Mouse (Mus musculus) mouse trophoblast stem cell (cell line): ENCODE measurements around the gene Myo3b.

Experiments used
- in situ Hi-C, 2 experiments: fragments of 300-500 bp; cut with MseI, MboI; formaldehyde crosslinking; loops; 2 replicates in 1 of 2; 3 replicates in 1 of 2; pipeline ENCODE4 v1.15.1; 2025

Myo3b gene

DNA sequence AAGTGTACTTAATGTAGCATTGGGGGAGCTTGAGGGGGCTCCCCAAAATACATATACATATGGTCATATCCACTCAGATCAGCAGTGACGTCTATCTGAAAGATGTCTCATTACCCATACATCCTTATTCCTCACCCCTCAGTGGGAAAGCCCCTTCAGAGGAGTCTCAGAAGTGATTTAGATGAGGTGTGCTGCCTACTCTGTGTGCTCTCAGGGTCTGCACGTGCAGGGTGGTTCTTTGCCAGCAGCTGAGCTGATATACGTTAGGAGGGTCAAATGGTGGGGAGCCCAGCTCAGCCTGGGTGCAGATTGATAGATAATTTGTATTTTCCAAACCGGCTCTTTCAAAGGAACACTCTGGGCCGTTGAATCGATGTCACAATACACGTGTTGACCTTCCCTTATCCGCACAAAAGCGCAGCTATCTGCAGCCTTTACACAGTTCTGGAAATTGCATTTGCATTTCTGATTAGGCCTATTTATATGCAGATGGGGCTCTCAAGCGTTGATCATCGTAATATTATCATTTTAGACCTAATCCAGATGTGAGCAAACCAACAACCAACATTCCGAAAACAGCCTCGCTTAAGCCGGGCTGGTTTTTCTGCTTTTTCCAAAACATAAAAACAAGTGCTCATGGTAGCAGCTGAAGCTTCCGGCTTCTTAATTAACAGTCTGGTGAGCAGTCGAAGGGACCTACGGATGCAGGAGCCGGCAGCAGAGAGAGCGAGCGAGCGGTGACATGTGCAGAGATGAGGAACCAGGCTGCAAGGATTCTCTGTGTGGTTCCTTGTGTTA lies 88.6 kb downstream of the Myo3b start:
- in situ Hi-C loops: loop anchor here in 1 of 2 experiments (25.0 kb wide), 1 partner anchor 435 kb away; the partner anchor contains the start of gene Gad1

DNA sequence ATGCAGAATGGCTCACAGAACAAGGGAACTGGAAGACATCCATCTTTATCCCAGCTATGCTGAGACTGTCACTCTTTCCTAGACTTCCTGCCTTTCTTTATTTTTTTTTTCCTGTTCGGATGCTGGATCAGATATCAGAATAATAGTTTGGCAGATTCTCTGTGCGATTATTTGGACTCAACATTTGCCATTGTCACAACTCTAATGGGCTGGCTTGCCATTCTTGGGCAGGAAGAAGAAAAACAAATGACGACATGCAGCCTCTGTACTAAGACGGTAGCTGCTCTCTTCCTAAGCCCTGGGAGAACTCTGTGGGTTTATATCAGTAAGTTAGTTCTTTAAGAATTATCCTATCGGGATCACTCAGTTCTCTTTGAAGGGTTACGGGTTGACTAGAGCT lies 89.7 kb downstream of the Myo3b start:
- in situ Hi-C loops: loop anchor here in 1 of 2 experiments (25.0 kb wide), 1 partner anchor 434 kb away; the partner anchor contains the start of gene Gad1

GRCm38 (mm10) chr2:70129566-70129965 lies 90.6 kb downstream of the Myo3b start:
- in situ Hi-C loops: loop anchor here in 1 of 2 experiments (25.0 kb wide), 1 partner anchor 433 kb away; the partner anchor contains the start of gene Gad1

- in situ Hi-C loops: loop anchor here (10.0 to 25.0 kb wide), 2 partner anchors 422 to 429 kb away; partner anchors contain the start of gene Gad1 (in 2 of the 2)
These were observed 94.4 kb downstream of the Myo3b start for GRCm38 (mm10) chr2:70133281-70133680.

DNA sequence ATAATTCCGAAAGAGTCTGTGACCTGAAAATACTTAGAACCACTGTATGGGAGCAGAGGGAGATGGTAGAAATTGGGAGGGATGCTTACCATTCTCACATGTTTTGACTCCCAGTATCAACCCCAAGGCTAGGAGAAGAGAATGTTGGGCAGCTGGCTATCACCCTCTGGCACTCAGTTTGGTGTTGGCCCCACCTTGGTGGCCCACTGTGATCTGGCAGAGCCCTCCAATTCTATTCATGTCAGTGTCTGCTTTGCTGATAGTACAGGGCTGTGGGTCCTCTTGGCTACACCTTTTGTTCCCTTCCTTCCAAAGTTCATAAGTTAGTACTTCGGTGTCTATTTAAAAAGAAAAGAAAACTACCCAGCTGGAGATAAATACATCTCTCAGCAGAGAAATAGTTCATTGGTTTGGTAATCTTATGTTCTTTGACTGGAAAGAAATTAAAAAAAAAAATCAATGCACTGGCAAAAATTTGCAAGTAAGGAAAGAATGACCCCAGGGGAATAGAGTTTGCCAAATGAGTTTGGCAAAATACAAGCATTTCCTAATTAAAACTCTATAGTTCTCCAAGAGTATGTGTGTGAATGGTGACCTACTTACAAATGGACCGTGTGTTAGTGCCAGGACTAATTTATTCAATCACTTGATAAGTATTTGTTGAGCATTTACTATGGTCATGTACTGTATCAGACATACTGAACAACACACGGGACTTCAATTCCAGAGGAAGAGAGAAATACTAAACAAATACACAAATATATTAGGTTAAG lies 98.5 kb downstream of the Myo3b start:
- in situ Hi-C loops: loop anchor here (10.0 to 25.0 kb wide), 2 partner anchors 417 to 425 kb away; partner anchors contain the start of gene Gad1 (in 2 of the 2)

- in situ Hi-C loops: loop anchor here in 1 of 2 experiments (25.0 kb wide), 1 partner anchor 419 kb away; the partner anchor contains the start of gene Gad1
These were observed 104.7 kb downstream of the Myo3b start for GRCm38 (mm10) chr2:70143543-70144188.

DNA sequence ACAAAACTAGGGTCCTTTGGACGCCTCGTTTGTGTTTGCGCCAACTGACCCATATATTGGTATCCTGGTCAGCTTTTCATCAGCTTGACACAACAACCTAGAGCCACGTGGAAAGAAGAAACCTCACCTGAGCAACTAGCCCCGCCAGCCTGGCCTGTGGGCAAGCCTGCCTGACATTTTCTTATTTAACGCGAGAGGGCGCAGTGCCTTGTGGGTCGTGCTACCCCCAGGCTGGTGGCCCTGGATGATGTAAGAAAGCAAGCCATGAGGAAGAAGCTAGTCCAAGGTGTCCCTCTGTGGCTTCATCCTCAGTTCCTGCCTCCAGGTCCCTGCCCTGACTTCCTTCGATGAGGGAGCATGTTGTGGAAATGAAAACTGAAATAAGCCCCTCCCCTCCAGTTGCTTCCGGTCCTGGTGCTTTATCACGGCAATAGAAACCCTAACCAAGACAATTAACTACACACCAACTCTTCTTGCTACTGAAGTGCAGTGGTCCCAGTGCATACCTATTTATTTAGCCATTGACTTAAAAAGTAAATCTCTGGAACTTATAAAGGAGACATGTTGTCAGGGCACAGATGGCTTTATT lies 108.2 kb downstream of the Myo3b start:
- in situ Hi-C loops: loop anchor here in 1 of 2 experiments (25.0 kb wide), 1 partner anchor 415 kb away; the partner anchor contains the start of gene Gad1

DNA sequence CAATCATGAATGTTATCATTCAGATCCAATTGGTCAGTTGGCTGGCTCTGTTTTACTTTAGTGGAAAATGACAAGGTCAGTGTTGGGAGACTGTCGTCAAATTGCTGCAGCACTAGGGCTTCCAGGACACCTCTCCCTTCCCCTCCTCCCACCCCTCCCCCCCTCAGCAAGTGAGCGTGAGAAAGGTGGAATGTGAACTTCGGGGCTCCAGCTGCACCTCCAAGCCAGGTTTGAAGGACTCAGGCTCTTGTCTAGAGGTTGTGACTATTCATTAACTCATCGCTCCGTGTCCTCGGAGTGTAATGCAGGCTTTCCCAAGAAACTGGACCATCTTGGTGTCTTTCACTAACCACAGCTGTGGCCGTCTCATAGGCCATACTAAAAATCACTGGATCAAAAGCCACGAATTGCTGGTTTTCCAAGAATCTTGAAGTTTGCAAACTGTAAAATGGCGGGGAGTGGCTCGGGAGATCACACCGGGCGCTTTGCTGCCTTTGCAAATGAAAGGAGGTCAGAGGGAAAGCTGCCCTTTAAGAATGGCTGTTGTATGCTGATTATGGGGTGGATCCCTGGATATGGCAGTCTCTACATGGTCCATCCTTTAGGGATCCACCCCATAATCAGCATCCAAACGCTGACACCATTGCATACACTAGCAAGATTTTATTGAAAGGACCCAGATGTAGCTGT lies 110.0 kb downstream of the Myo3b start:
- in situ Hi-C loops: loop anchor here in 1 of 2 experiments (25.0 kb wide), 1 partner anchor 413 kb away; the partner anchor contains the start of gene Gad1

DNA sequence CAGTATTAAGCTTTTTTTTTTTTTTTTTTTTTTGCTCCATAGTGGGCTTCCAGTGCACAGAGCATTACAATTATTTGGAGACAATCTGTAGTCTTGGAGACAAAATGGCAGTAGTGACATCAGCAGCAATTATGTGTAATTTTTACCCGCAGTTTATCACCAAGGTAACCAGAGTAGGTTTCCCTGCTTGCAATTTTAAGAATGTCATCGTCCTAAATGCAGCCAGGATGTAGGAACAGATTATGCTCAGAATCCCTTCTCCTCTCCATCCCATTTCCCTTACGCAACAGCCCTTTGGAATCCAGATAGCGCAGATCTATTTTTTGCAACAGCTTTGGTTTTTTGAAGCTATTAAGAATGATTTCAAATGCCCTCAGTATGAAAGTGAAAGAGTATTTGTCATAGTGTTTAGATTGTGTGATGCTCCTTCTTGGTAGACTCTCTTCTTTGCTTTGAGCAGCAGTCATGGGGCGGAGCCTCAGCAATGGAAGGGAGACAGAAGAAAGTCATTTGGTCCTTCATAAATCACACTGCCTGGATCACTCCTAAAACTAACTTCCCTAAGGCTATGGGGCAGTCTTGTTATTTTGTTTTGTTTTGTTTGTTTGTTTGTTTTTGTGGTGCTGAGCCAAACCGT lies 111.6 kb downstream of the Myo3b start:
- in situ Hi-C loops: no loop called here

DNA sequence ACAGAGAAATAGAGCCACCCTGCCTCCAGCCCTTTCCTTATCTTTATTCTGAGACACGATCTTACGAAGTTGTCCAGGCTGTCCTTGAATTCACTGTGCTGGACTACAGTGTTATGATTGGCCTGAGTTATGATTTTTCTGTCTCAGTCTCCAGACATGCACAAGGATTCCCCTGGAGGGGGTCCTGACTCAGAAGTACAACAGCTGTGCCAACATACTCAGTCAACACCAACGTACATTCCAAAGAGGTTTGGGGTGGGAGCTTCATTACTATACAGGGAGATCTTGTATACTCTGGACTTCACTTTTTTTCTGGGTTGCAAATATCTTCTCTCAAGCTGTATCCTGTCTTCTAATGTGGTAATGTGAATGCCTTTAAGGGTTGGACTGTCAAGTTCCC lies 113.0 kb downstream of the Myo3b start:
- in situ Hi-C loops: no loop called here

- in situ Hi-C loops: no loop called here
These were observed 116.4 kb downstream of the Myo3b start for GRCm38 (mm10) chr2:70155226-70155836.

GRCm38 (mm10) chr2:70159543-70159942 lies 120.6 kb downstream of the Myo3b start:
- in situ Hi-C loops: no loop called here

DNA sequence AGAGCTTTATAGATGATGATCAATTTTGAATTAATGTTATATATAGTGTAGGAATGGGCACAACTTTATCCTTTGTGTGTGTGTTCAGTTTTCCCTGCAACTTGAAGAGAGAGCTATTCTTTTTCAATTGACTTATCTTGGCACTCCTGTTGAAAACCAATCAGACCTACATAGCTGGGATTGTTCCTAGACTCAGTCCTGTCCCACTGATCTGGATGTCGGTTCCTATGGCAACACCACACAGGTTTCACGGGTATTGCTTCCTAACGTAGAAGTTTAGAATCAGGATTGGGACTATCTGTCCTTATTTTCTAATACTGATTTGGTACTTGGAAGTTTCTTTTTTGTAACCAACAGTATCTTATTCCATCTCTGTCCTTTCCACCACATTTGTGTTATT lies 127.3 kb downstream of the Myo3b start:
- in situ Hi-C loops: no loop called here

DNA sequence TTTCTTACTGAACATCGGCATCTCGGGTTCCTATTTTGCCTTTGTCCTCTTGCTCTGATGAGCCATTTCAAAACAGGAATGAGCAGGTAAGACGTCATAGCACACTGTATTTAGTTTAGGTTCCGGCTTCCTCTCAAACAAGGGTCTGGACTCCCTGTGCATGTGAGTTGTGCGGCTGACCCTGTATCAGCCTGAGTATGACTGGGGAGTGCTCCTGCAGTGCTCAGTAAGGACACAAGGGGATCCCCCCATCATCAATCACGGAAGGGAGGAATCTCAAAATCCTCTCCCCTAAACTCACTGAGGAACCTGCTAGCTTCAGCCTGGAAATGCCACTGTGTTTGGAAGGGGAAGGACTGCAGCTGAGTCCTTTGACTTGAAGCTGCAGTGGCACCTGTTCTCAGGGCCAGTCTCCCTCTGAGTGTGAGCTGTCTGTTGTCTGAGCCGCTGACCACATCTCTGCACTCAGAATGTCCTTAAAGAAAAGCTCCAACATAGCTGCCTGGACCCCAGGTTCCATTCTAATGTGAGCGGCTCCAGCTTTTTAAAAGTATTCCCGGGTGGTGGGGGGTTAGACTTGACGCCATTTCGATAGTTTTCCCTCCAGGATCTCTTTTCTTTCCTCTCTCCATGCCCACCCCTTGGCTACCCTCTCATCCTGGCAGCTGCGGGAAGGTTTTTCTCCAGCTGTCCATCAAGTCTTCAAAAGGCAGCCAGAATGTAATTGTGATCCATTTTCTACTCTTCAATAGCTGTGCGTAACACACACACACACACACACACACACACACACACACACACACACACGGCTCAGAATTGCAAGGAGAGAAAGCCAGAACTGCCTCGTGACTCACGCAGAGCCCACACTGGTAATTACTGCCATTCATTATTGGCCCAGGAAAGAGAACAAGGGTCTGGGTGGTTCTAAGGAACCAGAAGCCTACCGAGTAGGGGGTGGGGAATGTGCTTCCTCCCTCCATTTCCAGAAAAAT lies 129.3 kb downstream of the Myo3b start:
- in situ Hi-C loops: no loop called here

DNA sequence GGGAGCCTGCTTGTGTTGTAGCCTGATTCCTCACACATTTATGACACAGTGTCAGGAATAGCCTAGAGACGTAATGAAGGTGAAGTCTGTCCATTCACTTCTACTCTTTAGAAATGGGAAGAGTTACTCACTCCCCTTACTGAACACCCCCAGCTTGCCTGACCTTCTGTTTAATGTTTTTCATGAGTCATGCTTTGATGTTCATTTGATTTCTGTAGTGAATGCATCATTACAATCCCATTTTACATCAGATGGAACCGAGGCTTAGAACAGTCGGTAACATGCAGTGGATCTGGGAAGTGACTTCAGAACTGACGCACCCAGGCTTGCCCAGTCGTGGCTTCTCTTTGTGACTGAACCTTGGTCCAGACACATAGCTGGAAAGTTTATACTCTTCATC lies 131.5 kb downstream of the Myo3b start:
- in situ Hi-C loops: no loop called here

DNA sequence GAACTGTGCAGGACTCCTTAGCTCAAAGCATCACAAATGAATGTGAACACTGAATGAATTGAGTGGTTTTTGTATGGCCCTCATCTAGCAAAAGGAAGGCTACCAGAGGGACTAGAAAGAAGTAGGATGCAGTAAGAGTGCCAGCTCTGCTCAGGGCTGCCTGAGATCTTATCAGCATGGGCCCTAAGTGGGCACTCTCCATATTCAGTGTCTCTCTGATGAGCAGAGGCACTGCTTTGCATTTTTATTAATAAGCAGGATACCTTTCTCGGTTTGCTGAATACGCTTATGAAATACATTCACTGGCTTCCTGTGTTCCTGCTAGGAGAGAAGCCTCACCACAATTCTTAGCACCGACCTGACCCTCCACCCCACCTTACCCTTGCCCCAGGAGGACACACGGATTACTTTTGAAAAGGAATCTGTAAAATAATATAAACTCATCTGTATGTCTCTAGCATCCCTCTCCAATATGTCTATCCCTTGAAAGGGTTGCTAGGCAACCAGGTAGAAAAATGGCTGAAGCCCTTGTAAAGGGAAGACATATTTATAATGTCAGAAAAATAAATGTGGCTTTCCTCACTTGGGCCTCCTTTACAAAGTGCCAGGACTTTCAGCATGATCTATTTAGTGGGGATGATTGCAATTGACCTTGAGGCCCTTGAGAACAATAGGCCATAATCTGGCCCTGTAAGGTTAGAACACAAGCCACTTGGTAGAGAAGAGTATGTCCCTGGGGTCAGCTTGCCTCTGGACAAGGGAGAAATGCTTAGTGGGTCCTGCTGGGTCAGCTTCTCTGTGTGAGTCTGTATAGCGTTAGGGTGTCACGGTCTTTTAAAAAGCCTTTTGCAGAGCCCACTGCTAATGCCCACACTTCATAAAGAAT lies 138.1 kb downstream of the Myo3b start:
- in situ Hi-C loops: no loop called here

DNA sequence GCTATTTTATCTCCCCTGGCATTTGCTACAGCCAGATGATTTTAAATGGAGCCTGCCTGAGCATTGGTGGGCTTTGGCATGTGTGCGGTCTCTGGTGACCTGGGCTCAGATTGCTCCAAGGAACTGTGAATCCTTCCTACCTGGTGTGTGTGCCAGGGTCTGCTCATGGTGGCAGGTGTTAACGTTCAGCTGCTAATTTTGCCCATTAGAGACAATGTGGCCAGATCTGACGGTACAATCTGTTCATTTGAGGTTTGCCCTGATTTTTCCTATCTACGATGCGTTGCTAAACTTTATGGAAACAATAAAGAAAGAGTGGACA lies 138.7 kb downstream of the Myo3b start:
- in situ Hi-C loops: no loop called here

DNA sequence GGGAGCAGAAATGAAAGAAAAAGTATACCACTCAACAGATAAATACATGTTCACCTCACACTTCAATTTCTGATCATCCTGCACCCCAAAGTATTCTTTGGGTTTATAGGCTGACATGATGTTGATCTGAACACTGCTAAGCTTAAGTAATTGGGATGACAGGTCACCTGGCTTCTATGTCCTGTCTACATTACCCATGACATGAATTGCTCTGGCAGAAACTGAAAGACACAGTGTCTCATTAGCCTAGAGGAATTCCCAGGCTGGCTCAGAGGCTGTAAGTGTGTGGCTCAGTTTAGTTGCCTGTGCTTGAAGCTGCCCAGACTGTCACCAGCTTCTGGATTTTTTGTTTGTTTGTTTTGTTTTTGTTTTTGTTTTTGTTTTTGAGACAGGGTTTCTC lies 139.3 kb downstream of the Myo3b start:
- in situ Hi-C loops: no loop called here
